Mouse (Mus musculus): ENCODE data around the gene Meox2. TPM values are rescaled to one million over a fixed set of nuclear protein-coding genes. Genes with fewer than 3 reads are reported as not detected.
A peak's percentile ranks its signal among the peaks of the same experiment; 100 is the strongest.

The Meox2 gene
- polyA plus RNA-seq, 1 experiment from 2014 or later, result 0.84 TPM

GRCm38 (mm10) chr12:37110977-37111376 is 2.6 kb downstream of the Meox2 start:
- Histone ChIP-seq H3K4me2 (replicated peaks) (no peak overlapping the region), H3K27me3 (ENCODE audit: control insufficient read depth, insufficient read depth, low read length) (peaks cover 54% of the 10 kb centered on the region), H3K4me3 (replicated peaks; ENCODE audit: low read length) (no peak overlapping the region), H3K9ac (no peak overlapping the region), H3K36me3 (replicated peaks; ENCODE audit: control insufficient read depth, insufficient read depth) (no peaks in the 10 kb centered on the region), H3K9me3 (ENCODE audit: control insufficient read depth, low read length) (no peaks in the 10 kb centered on the region), H3K27ac (no peak overlapping the region), H3K4me1 (replicated peaks; ENCODE audit: control insufficient read depth, insufficient read depth, low read length) (peaks cover 5% of the 10 kb centered on the region)
- DNase-seq (ENCODE audit: low spot score) (no peak), ATAC-seq (ENCODE audit: low FRiP score) (no peak)
- WGBS, result 67% methylated on average over 9 of the region's 9 CpGs

DNA sequence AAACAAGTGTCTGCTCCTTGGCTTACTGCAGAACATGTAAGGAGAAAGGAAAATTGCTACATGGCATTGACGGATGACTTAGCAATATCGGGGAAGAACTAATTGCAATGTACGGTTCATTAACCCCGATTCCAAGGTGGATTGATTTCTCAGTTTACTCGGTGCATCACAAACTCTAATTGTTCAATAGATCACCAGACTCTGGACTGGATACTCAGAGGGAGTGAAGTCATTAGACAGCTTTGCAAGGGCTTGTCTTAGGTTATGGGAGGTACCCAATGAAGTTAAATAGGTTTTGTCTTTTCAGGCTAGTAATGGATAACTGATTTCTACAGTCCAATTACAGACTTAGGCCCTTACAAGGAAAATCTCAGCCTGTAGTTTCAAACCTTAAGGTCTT is 10.9 kb downstream of the Meox2 start:
- Histone ChIP-seq H3K4me2 (replicated peaks) (no peak overlapping the region), H3K27ac (no peak overlapping the region), H3K27me3 (ENCODE audit: control insufficient read depth, insufficient read depth, low read length) (no peaks in the 10 kb centered on the region), H3K4me1 (replicated peaks; ENCODE audit: control insufficient read depth, insufficient read depth, low read length) (no peaks in the 10 kb centered on the region), H3K9me3 (ENCODE audit: control insufficient read depth, low read length) (no peaks in the 10 kb centered on the region), H3K4me3 (replicated peaks; ENCODE audit: low read length) (no peak overlapping the region), H3K9ac (no peak overlapping the region), H3K36me3 (replicated peaks; ENCODE audit: control insufficient read depth, insufficient read depth) (no peaks in the 10 kb centered on the region)
- no peak for ATAC-seq (ENCODE audit: low FRiP score)
- no peak for DNase-seq (ENCODE audit: low spot score)
- WGBS, result 60% methylated on average over 5 of the region's 5 CpGs

DNA sequence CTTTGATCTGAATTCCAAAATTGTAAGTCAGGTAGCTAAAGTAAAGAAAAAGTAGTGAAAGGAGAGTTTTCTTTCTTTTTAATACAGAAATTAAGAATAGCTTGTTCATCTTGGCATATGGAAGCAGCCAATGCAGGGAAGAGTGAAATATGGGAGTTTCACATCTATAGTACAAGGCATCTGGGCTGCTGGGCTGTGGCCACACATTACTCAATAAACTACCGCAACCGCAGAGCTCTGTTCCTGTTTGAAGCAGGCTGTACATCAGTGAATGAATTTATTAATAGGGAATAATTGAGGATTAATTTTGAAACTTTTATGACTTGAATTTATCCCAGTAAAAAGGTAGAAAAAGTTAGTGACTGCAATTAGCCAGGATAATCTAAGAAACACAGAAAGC is 15.4 kb downstream of the Meox2 start:
- Histone ChIP-seq H3K27ac (no peak overlapping the region), H3K27me3 (ENCODE audit: control insufficient read depth, insufficient read depth, low read length) (no peaks in the 10 kb centered on the region), H3K4me2 (replicated peaks) (no peak overlapping the region), H3K9me3 (ENCODE audit: control insufficient read depth, low read length) (no peaks in the 10 kb centered on the region), H3K4me3 (replicated peaks; ENCODE audit: low read length) (no peak overlapping the region), H3K9ac (no peak overlapping the region), H3K36me3 (replicated peaks; ENCODE audit: control insufficient read depth, insufficient read depth) (no peaks in the 10 kb centered on the region), H3K4me1 (replicated peaks; ENCODE audit: control insufficient read depth, insufficient read depth, low read length) (no peaks in the 10 kb centered on the region)
- DNase-seq (ENCODE audit: low spot score) (no peak), ATAC-seq (ENCODE audit: low FRiP score) (no peak)
- WGBS, result 95% methylated on average over 2 of the region's 2 CpGs

DNA sequence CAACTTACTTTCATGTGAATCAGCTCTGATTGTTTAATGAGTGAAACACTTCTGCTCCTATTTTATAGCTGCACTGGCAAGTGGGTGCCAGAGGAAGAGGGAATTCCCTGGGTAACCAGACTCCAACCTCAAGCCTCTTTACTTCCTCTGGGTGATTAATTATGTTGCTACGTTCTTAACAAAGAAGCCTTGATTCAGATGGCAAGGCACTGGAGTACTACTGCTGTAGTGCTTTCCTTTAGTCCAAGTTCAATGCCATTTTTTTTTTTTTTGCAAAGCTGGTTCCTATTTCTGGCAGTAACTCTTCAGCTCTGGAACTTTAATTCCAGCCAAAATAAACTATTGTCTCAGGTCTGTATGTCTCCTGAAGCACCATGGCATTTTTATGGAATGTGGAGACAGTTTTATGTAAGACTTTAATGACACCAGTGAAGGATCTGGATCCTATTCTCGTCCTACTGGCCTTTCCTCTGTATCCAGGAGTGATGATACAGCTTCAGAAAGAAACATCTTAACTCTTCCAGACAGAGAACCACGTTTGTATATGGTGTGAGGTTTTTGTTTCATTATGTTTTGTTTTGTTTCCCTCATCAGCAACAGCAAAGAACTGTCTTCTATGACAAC is 33.9 kb downstream of the Meox2 start:
- H3K4me2 ChIP-seq (replicated peaks), result no peak overlapping the region
- ATAC-seq (ENCODE audit: low FRiP score) (no peak), DNase-seq (ENCODE audit: low spot score) (no peak)
- H3K27me3 ChIP-seq (ENCODE audit: control insufficient read depth, insufficient read depth, low read length), result no peaks in the 10 kb centered on the region
- no peaks in the 10 kb centered on the region for H3K9me3 ChIP-seq (ENCODE audit: control insufficient read depth, low read length)
- H3K4me1 ChIP-seq (replicated peaks; ENCODE audit: control insufficient read depth, insufficient read depth, low read length), result no peaks in the 10 kb centered on the region
- H3K36me3 ChIP-seq (replicated peaks; ENCODE audit: control insufficient read depth, insufficient read depth), result no peaks in the 10 kb centered on the region
- 46% methylated on average over 3 of the region's 3 CpGs for WGBS
- no peak overlapping the region for H3K4me3 ChIP-seq (replicated peaks; ENCODE audit: low read length)
- no peak overlapping the region for H3K9ac ChIP-seq
- no peak overlapping the region for H3K27ac ChIP-seq

GRCm38 (mm10) chr12:37143879-37144278 is 35.5 kb downstream of the Meox2 start:
- Histone ChIP-seq H3K9ac (no peak overlapping the region), H3K9me3 (ENCODE audit: control insufficient read depth, low read length) (no peaks in the 10 kb centered on the region), H3K27me3 (ENCODE audit: control insufficient read depth, insufficient read depth, low read length) (no peaks in the 10 kb centered on the region), H3K27ac (no peak overlapping the region), H3K4me3 (replicated peaks; ENCODE audit: low read length) (no peak overlapping the region), H3K4me2 (replicated peaks) (no peak overlapping the region), H3K36me3 (replicated peaks; ENCODE audit: control insufficient read depth, insufficient read depth) (no peaks in the 10 kb centered on the region), H3K4me1 (replicated peaks; ENCODE audit: control insufficient read depth, insufficient read depth, low read length) (no peaks in the 10 kb centered on the region)
- 94% methylated on average over 1 of the region's 1 CpGs for WGBS
- DNase-seq (ENCODE audit: low spot score) (no peak), ATAC-seq (ENCODE audit: low FRiP score) (no peak)

GRCm38 (mm10) chr12:37167742-37168141 is 59.4 kb downstream of the Meox2 start:
- no peaks in the 10 kb centered on the region for H3K27me3 ChIP-seq (ENCODE audit: control insufficient read depth, insufficient read depth, low read length)
- no peaks in the 10 kb centered on the region for H3K9me3 ChIP-seq (ENCODE audit: control insufficient read depth, low read length)
- DNase-seq (ENCODE audit: low spot score) (no peak), ATAC-seq (ENCODE audit: low FRiP score) (no peak)
- no peak overlapping the region for H3K9ac ChIP-seq
- H3K4me3 ChIP-seq (replicated peaks; ENCODE audit: low read length), result no peak overlapping the region
- H3K4me1 ChIP-seq (replicated peaks; ENCODE audit: control insufficient read depth, insufficient read depth, low read length), result no peaks in the 10 kb centered on the region
- H3K4me2 ChIP-seq (replicated peaks), result no peak overlapping the region
- no peaks in the 10 kb centered on the region for H3K36me3 ChIP-seq (replicated peaks; ENCODE audit: control insufficient read depth, insufficient read depth)
- H3K27ac ChIP-seq, result no peak overlapping the region

DNA sequence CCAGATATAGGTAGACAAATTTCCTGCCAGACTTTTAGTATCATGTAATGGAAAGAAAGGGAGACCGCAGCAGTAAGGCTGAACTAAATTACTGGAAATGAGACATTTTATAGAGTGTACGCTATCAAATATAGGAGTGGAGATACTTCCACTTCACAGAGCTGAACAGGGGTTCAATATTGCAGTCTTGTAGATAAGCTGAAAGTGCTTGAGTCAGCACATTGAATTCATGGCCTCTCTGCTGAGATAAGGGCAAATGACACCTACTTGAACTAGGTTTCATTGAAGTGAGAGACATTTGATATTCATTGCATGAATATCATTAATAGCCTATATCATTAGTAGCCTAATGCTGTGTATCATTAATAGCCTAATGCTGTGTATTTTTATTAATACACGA is 65.0 kb downstream of the Meox2 start:
- DNase-seq (ENCODE audit: low spot score), result no peak
- H3K4me1 ChIP-seq (replicated peaks; ENCODE audit: control insufficient read depth, insufficient read depth, low read length), result no peaks in the 10 kb centered on the region

GRCm38 (mm10) chr12:37183689-37184088 is 75.3 kb downstream of the Meox2 start:
- H3K4me3 ChIP-seq (replicated peaks; ENCODE audit: low read length), result no peak overlapping the region
- ATAC-seq (ENCODE audit: low FRiP score) (no peak), DNase-seq (ENCODE audit: low spot score) (no peak)
- no peaks in the 10 kb centered on the region for H3K36me3 ChIP-seq (replicated peaks; ENCODE audit: control insufficient read depth, insufficient read depth)
- no peaks in the 10 kb centered on the region for H3K9me3 ChIP-seq (ENCODE audit: control insufficient read depth, low read length)
- no peak overlapping the region for H3K4me2 ChIP-seq (replicated peaks)
- H3K27ac ChIP-seq, result no peak overlapping the region
- no peak overlapping the region for H3K9ac ChIP-seq
- H3K4me1 ChIP-seq (replicated peaks; ENCODE audit: control insufficient read depth, insufficient read depth, low read length), result no peaks in the 10 kb centered on the region
- H3K27me3 ChIP-seq (ENCODE audit: control insufficient read depth, insufficient read depth, low read length), result no peaks in the 10 kb centered on the region

More for the DNA sequence above, 65.0 kb downstream of the Meox2 start:
- no peak for ATAC-seq (ENCODE audit: low FRiP score)
- no peak overlapping the region for H3K27ac ChIP-seq
- 92% methylated on average over 3 of the region's 3 CpGs for WGBS
- H3K27me3 ChIP-seq (ENCODE audit: control insufficient read depth, insufficient read depth, low read length), result no peaks in the 10 kb centered on the region
- no peaks in the 10 kb centered on the region for H3K9me3 ChIP-seq (ENCODE audit: control insufficient read depth, low read length)
- no peak overlapping the region for H3K4me3 ChIP-seq (replicated peaks; ENCODE audit: low read length)
- H3K9ac ChIP-seq, result no peak overlapping the region
- no peak overlapping the region for H3K4me2 ChIP-seq (replicated peaks)
- no peaks in the 10 kb centered on the region for H3K36me3 ChIP-seq (replicated peaks; ENCODE audit: control insufficient read depth, insufficient read depth)

DNA sequence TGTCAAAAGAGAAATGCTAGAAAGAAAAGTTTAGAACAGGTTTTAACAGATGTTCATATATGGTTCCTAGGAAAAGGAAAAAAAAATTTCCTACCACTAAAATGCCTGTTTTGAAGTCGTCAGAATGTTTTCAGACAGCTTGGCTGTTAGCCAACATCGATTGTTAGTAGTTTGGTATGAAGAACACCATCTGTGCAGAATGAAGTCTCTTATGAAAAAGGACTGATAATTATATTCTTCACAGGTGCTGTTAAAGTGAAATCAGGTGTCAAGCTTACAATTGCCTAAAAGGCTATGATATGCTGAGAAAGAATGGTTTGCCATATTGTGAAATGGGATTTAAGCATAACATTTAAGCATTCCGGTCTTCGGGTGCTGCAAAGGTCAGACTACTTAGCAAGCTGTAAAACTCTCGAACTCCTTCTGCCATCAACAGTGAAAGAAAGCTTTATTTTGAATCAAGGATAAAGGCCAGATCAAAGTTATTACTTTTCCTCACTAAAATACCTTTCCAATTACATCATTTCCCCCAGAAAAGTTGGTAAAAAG is 80.7 kb downstream of the Meox2 start:
- WGBS, result 72% methylated on average over 5 of the region's 5 CpGs
- DNase-seq (ENCODE audit: low spot score), result peak; percentile 31

More for the DNA sequence above, 80.7 kb downstream of the Meox2 start:
- Histone ChIP-seq H3K9me3 (ENCODE audit: control insufficient read depth, low read length) (no peaks in the 10 kb centered on the region), H3K9ac (no peak overlapping the region), H3K4me1 (replicated peaks; ENCODE audit: control insufficient read depth, insufficient read depth, low read length) (no peaks in the 10 kb centered on the region), H3K36me3 (replicated peaks; ENCODE audit: control insufficient read depth, insufficient read depth) (no peaks in the 10 kb centered on the region), H3K27me3 (ENCODE audit: control insufficient read depth, insufficient read depth, low read length) (no peaks in the 10 kb centered on the region), H3K4me3 (replicated peaks; ENCODE audit: low read length) (no peak overlapping the region), H3K27ac (no peak overlapping the region), H3K4me2 (replicated peaks) (no peak overlapping the region)
- ATAC-seq (ENCODE audit: low FRiP score), result no peak

Data from hindbrain, embryonic 14.5 days (tissue).